Mouse (Mus musculus): ENCODE data around the gene Hcn1. TPM values are rescaled to one million over a fixed set of nuclear protein-coding genes. Genes with fewer than 3 reads are reported as not detected.
"Not testable (repeated sequence)": the region's sequence is repeated elsewhere in the genome, so short reads cannot be mapped to it uniquely, and the experiment has no call there.

Hcn1 gene
- polyA plus RNA-seq, 1 experiment from 2014 or later = 0.29 TPM

DNA sequence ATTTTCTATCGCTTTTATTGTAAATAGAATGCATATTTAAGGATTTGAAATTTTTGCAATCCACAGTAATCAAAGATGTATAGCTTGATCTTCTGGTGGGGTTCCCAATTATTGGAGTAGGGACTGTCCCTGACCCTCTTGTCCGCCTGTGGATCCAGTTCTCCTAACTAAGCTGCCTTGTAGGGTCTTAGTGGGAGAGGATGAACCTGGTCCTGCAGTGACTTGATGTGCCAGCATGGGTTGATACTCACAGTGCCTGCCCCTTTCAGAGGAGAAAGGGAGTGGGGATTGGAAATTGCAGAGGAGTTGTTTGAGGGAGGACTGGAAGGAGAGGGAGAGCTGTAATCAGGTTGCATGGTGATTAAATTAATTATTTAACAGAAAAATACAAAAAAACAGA lies 398.4 kb downstream of the Hcn1 start:
- no peaks in the 10 kb centered on the region for H3K4me1 ChIP-seq (ENCODE audit: control insufficient read depth, insufficient read depth, low read length)
- H3K9ac ChIP-seq (ENCODE audit: low read length) = no peak overlapping the region
- H3K4me3 ChIP-seq (ENCODE audit: low read depth, low read length) = no peak overlapping the region
- H3K36me3 ChIP-seq (ENCODE audit: control insufficient read depth, insufficient read depth, low read length) = no peaks in the 10 kb centered on the region
- no peak overlapping the region for H3K4me2 ChIP-seq (ENCODE audit: low read length)
- whole genome bisulfite sequencing = 84% methylated on average over 2 of the region's 2 CpGs
- H3K9me3 ChIP-seq (replicated peaks; ENCODE audit: control insufficient read depth, low read length) = no peaks in the 10 kb centered on the region
- ATAC-seq (no peak), DNase-seq (ENCODE audit: low spot score) (no peak)
- no peak overlapping the region for H3K27ac ChIP-seq (ENCODE audit: low read depth, low read length)
- H3K27me3 ChIP-seq (replicated peaks; ENCODE audit: control insufficient read depth, insufficient read depth, low read length) = no peaks in the 10 kb centered on the region

DNA sequence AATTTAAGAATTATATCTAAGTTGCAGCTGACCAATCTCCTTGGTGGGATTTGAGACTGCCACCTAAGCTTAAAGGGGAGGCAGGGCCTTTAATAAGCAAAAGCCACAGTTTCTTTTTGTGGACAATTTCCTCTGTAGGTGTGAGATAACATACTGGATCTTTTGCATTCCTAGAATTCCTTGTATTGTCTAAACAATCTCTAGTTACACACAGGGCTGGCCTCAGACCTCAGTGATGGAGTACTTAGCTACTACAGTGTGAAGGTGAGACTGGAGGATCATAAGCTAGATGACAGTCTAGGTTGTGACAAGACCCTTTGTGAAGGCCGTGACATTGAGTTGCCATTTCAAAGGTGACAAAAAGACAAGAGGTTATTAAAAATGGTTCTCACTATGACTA lies 419.1 kb downstream of the Hcn1 start:
- no peak overlapping the region for H3K9ac ChIP-seq (ENCODE audit: low read length)
- no peak overlapping the region for H3K4me2 ChIP-seq (ENCODE audit: low read length)
- no peaks in the 10 kb centered on the region for H3K4me1 ChIP-seq (ENCODE audit: control insufficient read depth, insufficient read depth, low read length)
- ATAC-seq (no peak), DNase-seq (ENCODE audit: low spot score) (no peak)
- WGBS = 81% methylated on average over 1 of the region's 1 CpGs
- H3K9me3 ChIP-seq (replicated peaks; ENCODE audit: control insufficient read depth, low read length) = no peaks in the 10 kb centered on the region
- H3K36me3 ChIP-seq (ENCODE audit: control insufficient read depth, insufficient read depth, low read length) = no peaks in the 10 kb centered on the region
- no peak overlapping the region for H3K27ac ChIP-seq (ENCODE audit: low read depth, low read length)
- H3K27me3 ChIP-seq (replicated peaks; ENCODE audit: control insufficient read depth, insufficient read depth, low read length) = no peaks in the 10 kb centered on the region
- no peak overlapping the region for H3K4me3 ChIP-seq (ENCODE audit: low read depth, low read length)

DNA sequence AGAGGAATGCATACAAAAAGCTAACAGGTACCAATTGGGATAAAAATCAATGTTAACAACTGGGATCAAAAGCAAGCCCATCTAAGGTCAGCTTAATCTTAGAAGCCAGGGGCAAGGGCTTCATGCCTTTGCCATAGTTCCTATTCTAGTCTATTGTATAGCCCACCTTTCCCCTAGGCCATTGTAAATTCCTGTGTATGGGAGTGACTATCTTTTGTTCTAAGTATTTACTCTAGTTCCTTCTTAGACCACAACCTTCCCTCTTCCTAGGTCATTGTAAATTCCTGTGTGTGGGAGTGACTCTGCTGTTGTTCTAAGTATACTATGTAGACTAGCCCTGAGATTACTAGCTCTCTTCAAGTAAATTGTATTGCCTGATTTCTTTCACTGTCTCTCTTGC lies 420.8 kb downstream of the Hcn1 start:
- not testable (repeated sequence) for H3K36me3 ChIP-seq (ENCODE audit: control insufficient read depth, insufficient read depth, low read length); H3K4me2 ChIP-seq (ENCODE audit: low read length); H3K9ac ChIP-seq (ENCODE audit: low read length); H3K4me1 ChIP-seq (ENCODE audit: control insufficient read depth, insufficient read depth, low read length); H3K27ac ChIP-seq (ENCODE audit: low read depth, low read length); H3K9me3 ChIP-seq (replicated peaks; ENCODE audit: control insufficient read depth, low read length); H3K27me3 ChIP-seq (replicated peaks; ENCODE audit: control insufficient read depth, insufficient read depth, low read length); H3K4me3 ChIP-seq (ENCODE audit: low read depth, low read length); DNase-seq (ENCODE audit: low spot score); ATAC-seq

DNA sequence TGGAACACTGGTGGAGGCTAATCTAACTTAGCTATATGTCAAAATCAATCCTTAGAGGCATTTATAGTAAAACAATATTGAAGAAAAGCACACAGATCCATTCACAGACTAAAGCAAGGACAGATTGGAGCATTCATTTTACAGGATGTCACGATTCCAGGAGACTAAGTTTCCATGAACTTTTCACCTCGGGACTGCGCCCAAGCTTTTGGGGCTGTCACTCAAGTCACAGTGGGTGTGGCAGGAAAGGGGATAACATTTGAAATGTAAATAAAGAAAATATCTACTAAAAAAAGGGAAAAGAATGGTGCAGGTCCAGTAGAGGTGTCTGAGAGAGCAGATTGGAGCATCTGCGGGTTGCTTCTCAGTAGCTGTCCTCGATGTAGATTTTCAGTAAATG lies 421.3 kb downstream of the Hcn1 start:
- WGBS = 92% methylated on average over 5 of the region's 5 CpGs
- Histone ChIP-seq H3K9me3 (replicated peaks; ENCODE audit: control insufficient read depth, low read length) (no peaks in the 10 kb centered on the region), H3K4me2 (ENCODE audit: low read length) (no peak overlapping the region), H3K36me3 (ENCODE audit: control insufficient read depth, insufficient read depth, low read length) (no peaks in the 10 kb centered on the region), H3K4me1 (ENCODE audit: control insufficient read depth, insufficient read depth, low read length) (no peaks in the 10 kb centered on the region), H3K9ac (ENCODE audit: low read length) (no peak overlapping the region), H3K27ac (ENCODE audit: low read depth, low read length) (no peak overlapping the region), H3K4me3 (ENCODE audit: low read depth, low read length) (no peak overlapping the region), H3K27me3 (replicated peaks; ENCODE audit: control insufficient read depth, insufficient read depth, low read length) (no peaks in the 10 kb centered on the region)
- ATAC-seq (no peak), DNase-seq (ENCODE audit: low spot score) (no peak)

DNA sequence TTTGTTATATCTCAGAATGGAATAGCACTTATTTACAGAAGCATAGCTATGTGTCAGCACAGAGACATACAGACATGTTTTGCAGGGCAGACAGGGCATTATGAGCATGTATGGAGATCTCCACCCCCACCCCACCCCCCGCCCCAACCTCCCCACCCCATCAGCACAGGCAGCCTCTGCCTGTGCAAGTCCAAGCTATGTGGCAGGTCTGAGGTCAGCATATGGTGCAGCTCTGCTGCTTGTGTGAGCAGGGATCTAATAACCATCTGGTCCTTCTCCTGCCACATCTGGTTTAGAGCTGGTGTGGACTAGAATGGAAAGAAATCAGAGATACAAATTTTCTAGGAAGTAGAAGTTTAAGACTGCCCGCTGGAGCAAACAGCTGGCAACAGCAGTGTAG lies 424.4 kb downstream of the Hcn1 start:
- Histone ChIP-seq H3K36me3 (ENCODE audit: control insufficient read depth, insufficient read depth, low read length) (no peaks in the 10 kb centered on the region), H3K4me2 (ENCODE audit: low read length) (no peak overlapping the region), H3K4me3 (ENCODE audit: low read depth, low read length) (no peak overlapping the region), H3K9ac (ENCODE audit: low read length) (no peak overlapping the region), H3K27ac (ENCODE audit: low read depth, low read length) (no peak overlapping the region), H3K4me1 (ENCODE audit: control insufficient read depth, insufficient read depth, low read length) (no peaks in the 10 kb centered on the region), H3K27me3 (replicated peaks; ENCODE audit: control insufficient read depth, insufficient read depth, low read length) (no peaks in the 10 kb centered on the region), H3K9me3 (replicated peaks; ENCODE audit: control insufficient read depth, low read length) (no peaks in the 10 kb centered on the region)
- WGBS = 87% methylated on average over 2 of the region's 2 CpGs
- DNase-seq (ENCODE audit: low spot score) (no peak), ATAC-seq (no peak)

DNA sequence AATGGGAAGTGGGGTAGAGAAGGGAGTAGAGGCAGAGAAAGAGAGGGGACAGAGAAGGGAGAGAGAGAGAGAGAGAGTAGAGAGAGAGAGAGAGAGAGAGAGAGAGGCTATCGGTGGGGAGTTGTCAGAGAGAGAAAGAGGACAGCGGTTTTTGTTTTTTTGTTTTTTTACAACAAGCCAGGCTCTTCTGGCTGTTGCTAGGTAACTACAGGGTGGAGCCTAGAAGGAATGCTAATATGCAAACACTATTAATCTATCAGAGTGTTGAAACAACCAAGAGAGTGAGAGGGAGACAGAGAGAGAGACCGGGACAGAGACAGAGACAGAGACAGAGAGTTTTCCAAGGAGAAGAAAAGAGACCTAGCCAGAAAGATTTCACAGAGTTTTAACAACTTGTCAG lies 425.7 kb downstream of the Hcn1 start:
- WGBS = 46% methylated on average over 3 of the region's 3 CpGs
- ATAC-seq (no peak), DNase-seq (ENCODE audit: low spot score) (no peak)
- Histone ChIP-seq H3K27me3 (replicated peaks; ENCODE audit: control insufficient read depth, insufficient read depth, low read length) (no peaks in the 10 kb centered on the region), H3K9me3 (replicated peaks; ENCODE audit: control insufficient read depth, low read length) (no peaks in the 10 kb centered on the region), H3K36me3 (ENCODE audit: control insufficient read depth, insufficient read depth, low read length) (no peaks in the 10 kb centered on the region), H3K9ac (ENCODE audit: low read length) (no peak overlapping the region), H3K4me1 (ENCODE audit: control insufficient read depth, insufficient read depth, low read length) (no peaks in the 10 kb centered on the region), H3K27ac (ENCODE audit: low read depth, low read length) (no peak overlapping the region), H3K4me2 (ENCODE audit: low read length) (no peak overlapping the region), H3K4me3 (ENCODE audit: low read depth, low read length) (no peak overlapping the region)

DNA sequence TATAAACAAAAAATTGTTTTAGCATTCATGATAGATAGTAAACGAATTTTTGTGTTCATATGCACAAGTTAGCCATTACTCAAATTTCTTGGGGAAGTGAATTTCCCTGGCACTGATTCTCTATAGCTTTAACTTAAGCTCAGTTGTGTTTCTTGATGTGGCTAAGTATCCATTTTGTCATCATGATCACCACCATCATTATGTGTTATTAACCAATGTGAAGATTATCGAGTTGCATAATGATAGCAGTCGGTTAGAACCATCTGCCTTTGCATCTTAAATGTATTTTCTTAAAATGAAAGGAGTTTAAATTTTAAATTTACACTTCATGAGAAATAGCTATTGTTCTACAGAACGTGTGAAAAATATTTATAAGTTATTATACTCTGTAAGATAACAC lies 426.5 kb downstream of the Hcn1 start:
- Histone ChIP-seq H3K4me1 (ENCODE audit: control insufficient read depth, insufficient read depth, low read length) (no peaks in the 10 kb centered on the region), H3K4me3 (ENCODE audit: low read depth, low read length) (no peak overlapping the region), H3K36me3 (ENCODE audit: control insufficient read depth, insufficient read depth, low read length) (no peaks in the 10 kb centered on the region), H3K9me3 (replicated peaks; ENCODE audit: control insufficient read depth, low read length) (no peaks in the 10 kb centered on the region), H3K27me3 (replicated peaks; ENCODE audit: control insufficient read depth, insufficient read depth, low read length) (no peaks in the 10 kb centered on the region), H3K27ac (ENCODE audit: low read depth, low read length) (no peak overlapping the region), H3K9ac (ENCODE audit: low read length) (no peak overlapping the region), H3K4me2 (ENCODE audit: low read length) (no peak overlapping the region)
- ATAC-seq (0 out of 2 replicates have a peak, but pooled peaks have one; percentile 52), DNase-seq (ENCODE audit: low spot score) (peak; percentile 17)
- WGBS = 70% methylated on average over 4 of the region's 4 CpGs

DNA sequence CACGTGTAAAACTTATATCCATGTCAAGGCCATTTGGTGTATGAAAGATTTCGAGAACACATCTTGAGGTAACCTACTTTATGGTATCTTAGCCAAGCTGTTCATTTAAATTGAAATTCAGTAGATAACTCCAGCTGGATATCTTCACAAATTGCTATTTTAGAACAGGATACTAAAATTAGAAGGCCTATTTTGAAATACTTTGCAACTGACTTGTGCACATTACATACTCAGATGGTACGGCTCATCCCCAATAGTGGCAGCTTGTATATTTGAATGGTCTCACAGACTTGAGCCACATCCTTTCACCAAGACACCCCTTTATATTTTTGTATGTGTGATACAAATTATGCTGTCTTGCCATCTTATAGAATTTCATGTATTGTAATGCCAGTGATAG lies 427.5 kb downstream of the Hcn1 start:
- Histone ChIP-seq H3K4me1 (ENCODE audit: control insufficient read depth, insufficient read depth, low read length) (no peaks in the 10 kb centered on the region), H3K4me3 (ENCODE audit: low read depth, low read length) (no peak overlapping the region), H3K27me3 (replicated peaks; ENCODE audit: control insufficient read depth, insufficient read depth, low read length) (no peaks in the 10 kb centered on the region), H3K4me2 (ENCODE audit: low read length) (no peak overlapping the region), H3K36me3 (ENCODE audit: control insufficient read depth, insufficient read depth, low read length) (no peaks in the 10 kb centered on the region), H3K9me3 (replicated peaks; ENCODE audit: control insufficient read depth, low read length) (no peaks in the 10 kb centered on the region), H3K9ac (ENCODE audit: low read length) (no peak overlapping the region), H3K27ac (ENCODE audit: low read depth, low read length) (no peak overlapping the region)
- ATAC-seq = no peak
- DNase-seq (ENCODE audit: low spot score) = no peak
- WGBS = 87% methylated on average over 3 of the region's 3 CpGs

DNA sequence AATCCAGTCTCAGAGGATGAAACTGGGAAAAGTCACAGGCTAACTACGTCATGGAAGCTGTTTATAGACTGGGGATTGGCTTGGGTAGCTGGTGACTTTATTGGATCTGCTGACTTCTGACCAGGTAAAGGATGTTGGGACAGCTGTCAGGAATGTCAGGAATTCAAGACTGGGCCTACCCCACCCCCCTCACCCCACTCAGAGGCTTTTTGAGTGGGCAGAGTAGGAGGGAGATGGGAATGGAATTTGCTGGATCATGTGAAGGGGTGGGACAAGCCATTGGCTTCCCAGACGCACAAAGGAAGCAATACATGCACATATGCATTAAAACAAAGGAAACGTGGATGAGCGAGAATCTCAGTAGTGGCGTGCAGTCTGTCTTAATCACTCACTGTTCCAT lies 433.5 kb downstream of the Hcn1 start:
- H3K4me1 ChIP-seq (ENCODE audit: control insufficient read depth, insufficient read depth, low read length) = no peaks in the 10 kb centered on the region
- H3K9ac ChIP-seq (ENCODE audit: low read length) = no peak overlapping the region
- no peak for ATAC-seq
- no peak overlapping the region for H3K27ac ChIP-seq (ENCODE audit: low read depth, low read length)
- no peak overlapping the region for H3K4me2 ChIP-seq (ENCODE audit: low read length)
- DNase-seq (ENCODE audit: low spot score) = no peak
- no peaks in the 10 kb centered on the region for H3K36me3 ChIP-seq (ENCODE audit: control insufficient read depth, insufficient read depth, low read length)
- H3K27me3 ChIP-seq (replicated peaks; ENCODE audit: control insufficient read depth, insufficient read depth, low read length) = no peaks in the 10 kb centered on the region
- H3K4me3 ChIP-seq (ENCODE audit: low read depth, low read length) = no peak overlapping the region
- 53% methylated on average over 5 of the region's 5 CpGs for WGBS
- no peaks in the 10 kb centered on the region for H3K9me3 ChIP-seq (replicated peaks; ENCODE audit: control insufficient read depth, low read length)
